Mouse (Mus musculus): ENCODE measurements around the gene Nes. TPM values are rescaled to one million over a fixed set of nuclear protein-coding genes. Genes with fewer than 3 reads are reported as not detected.
A peak's percentile ranks its signal among the peaks of the same experiment; 100 is the strongest.

Nes gene
- polyA plus RNA-seq, 1 experiment from 2014 or later = 17.7 TPM

DNA sequence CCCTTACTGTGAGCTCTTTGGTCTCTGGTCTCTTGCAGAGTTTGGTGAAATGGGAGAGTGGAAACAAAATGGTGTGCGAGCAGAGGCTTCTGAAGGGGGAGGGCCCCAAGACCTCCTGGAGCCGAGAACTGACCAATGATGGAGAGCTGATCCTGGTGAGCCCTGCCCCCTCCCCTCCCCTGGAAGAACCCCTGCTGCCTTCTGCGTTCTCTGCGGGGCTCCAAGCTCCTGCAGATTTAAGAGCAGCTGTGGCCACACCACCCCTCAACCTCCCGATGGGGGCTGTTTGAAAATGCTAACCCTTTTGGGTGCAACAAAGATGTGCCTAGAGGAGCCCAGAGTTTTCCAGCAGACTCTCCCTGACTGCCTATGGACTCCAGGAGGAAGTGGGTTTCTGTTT is 18.4 kb upstream of the Nes start:
- H3K36me3 ChIP-seq = peaks cover 33% of the 10 kb centered on the region
- peak overlapping the region; percentile 64 for H3K9ac ChIP-seq

DNA sequence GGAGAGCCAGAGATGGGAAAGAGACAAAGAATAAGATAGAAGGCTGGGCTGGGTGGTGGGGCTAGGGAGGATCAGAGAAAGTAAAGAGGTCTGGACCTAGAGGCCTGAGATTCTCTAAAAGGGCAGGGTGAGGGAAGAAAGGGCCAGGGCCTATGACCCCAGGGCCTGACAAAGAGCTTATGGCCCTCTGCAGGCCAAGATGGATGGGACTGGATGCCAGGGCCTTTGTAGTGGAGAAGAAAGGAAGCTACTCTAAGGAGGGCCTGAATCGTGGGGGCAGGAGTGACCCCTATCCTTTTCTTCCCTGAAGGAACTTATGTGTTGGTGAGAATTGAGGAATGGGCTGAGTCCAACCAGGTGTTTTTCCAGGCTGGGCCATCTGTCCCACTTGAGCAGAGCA is 12.8 kb upstream of the Nes start:
- H3K36me3 ChIP-seq = peaks cover 20% of the 10 kb centered on the region
- H3K4me1 ChIP-seq = peaks cover 36% of the 10 kb centered on the region
- 11% methylated on average over 1 of the region's 1 CpGs for WGBS
- H3K27me3 ChIP-seq = no peaks in the 10 kb centered on the region
- 0 out of 2 replicates have a peak overlapping the region, but pooled peaks have one; percentile 2 for H3K9ac ChIP-seq
- H3K4me3 ChIP-seq = no peak overlapping the region
- ATAC-seq (ENCODE audit: insufficient number of reproducible peaks, insufficient read depth, low FRiP score, low TSS enrichment, low read depth) = no peak
- H3K9me3 ChIP-seq = no peaks in the 10 kb centered on the region
- H3K27ac ChIP-seq = no peak overlapping the region; the same call in 1 of the 2 replicates
- H3K4me2 ChIP-seq = no peak overlapping the region

More for the DNA sequence above, 18.4 kb upstream of the Nes start:
- 0 out of 2 replicates have a peak, but pooled peaks have one; percentile 33 for ATAC-seq (ENCODE audit: insufficient number of reproducible peaks, insufficient read depth, low FRiP score, low TSS enrichment, low read depth)
- Histone ChIP-seq H3K4me1 (peaks cover 56% of the 10 kb centered on the region), H3K9me3 (no peaks in the 10 kb centered on the region), H3K4me3 (peak overlapping the region; percentile 58), H3K27ac (peak overlapping the region; percentile 88), H3K4me2 (peak overlapping the region; percentile 73), H3K27me3 (no peaks in the 10 kb centered on the region)
- 7% methylated on average over 5 of the region's 5 CpGs for WGBS

DNA sequence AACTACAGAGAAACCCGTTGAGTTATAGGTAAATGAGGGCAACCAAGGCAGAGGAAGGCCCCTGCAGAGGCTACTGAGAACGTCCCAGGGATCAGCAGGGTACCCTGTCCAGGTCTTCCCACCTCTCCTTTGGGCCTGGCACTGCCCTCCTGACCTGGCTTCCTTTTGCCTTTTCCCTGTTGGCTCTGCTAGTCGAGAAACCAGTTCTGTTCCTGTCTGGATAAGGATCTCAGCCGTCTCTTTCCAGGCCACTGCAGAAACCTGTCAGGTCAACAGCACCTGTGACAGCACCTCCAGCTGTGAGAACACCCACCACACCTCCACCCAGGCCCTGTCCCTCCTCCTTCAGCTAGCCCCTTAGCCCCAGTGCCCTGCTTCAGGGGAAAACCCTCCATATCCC is 12.4 kb upstream of the Nes start:
- no peak for ATAC-seq (ENCODE audit: insufficient number of reproducible peaks, insufficient read depth, low FRiP score, low TSS enrichment, low read depth)
- H3K9ac ChIP-seq = no peak overlapping the region
- WGBS = 21% methylated on average over 4 of the region's 4 CpGs
- no peak overlapping the region for H3K4me3 ChIP-seq
- H3K27me3 ChIP-seq = no peaks in the 10 kb centered on the region
- H3K4me1 ChIP-seq = peaks cover 35% of the 10 kb centered on the region
- H3K4me2 ChIP-seq = no peak overlapping the region
- peak overlapping the region; percentile 99 for H3K27ac ChIP-seq
- H3K9me3 ChIP-seq = no peaks in the 10 kb centered on the region
- H3K36me3 ChIP-seq = peaks cover 16% of the 10 kb centered on the region

DNA sequence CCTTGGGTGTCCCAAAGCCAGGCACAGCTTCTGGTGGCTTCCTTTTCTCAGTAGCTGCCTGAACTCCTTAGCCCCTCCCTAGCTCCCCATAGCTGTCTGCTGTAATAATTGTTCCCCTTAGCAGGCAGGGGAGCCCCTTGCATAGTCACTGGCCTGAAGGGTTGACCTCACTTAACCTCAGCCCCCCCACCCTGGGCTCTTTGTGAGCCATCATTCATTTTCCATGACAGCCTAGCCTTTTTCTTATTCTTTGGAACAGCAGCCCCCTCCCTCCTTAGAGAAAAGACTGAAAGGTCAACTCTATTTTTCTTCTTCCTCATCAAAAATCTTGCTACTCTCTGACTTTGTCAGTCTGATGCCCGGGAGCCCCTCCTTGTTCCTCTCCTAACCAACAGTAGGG is 11.9 kb upstream of the Nes start:
- no peak for ATAC-seq (ENCODE audit: insufficient number of reproducible peaks, insufficient read depth, low FRiP score, low TSS enrichment, low read depth)
- no peak overlapping the region for H3K4me2 ChIP-seq
- H3K9ac ChIP-seq = no peak overlapping the region
- H3K27ac ChIP-seq = peak overlapping the region; percentile 99
- 28% methylated on average over 1 of the region's 1 CpGs for WGBS
- H3K27me3 ChIP-seq = no peaks in the 10 kb centered on the region
- H3K4me1 ChIP-seq = peaks cover 35% of the 10 kb centered on the region
- peaks cover 11% of the 10 kb centered on the region for H3K36me3 ChIP-seq
- H3K4me3 ChIP-seq = no peak overlapping the region
- H3K9me3 ChIP-seq = no peaks in the 10 kb centered on the region

DNA sequence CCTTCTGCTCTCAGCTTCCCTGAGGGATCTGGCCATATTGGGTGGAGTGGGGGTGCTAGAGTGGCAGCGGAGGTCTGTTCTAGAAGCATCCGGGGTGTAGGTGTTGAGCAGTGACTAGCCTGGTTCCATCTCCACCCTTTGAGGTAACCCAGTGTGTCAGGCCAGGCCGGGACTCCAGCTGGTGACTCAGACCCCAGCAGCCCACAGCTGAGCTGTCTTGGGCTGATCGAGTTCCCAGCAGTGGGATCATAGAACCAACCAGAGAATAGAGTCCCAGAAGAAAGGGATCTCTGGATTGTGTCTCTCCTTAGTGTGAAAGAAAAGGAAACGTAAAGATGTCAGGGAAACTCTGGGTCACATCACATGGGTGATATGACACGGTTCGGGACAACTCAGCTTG is 11.5 kb upstream of the Nes start:
- Histone ChIP-seq H3K27me3 (no peaks in the 10 kb centered on the region), H3K27ac (peak overlapping the region; percentile 99), H3K4me1 (peaks cover 35% of the 10 kb centered on the region), H3K4me2 (peak overlapping the region; percentile 69; the same call in 1 of the 2 replicates), H3K4me3 (no peak overlapping the region), H3K9me3 (no peaks in the 10 kb centered on the region), H3K9ac (no peak overlapping the region), H3K36me3 (peaks cover 7% of the 10 kb centered on the region)
- no peak for ATAC-seq (ENCODE audit: insufficient number of reproducible peaks, insufficient read depth, low FRiP score, low TSS enrichment, low read depth)
- WGBS = 75% methylated on average over 7 of the region's 7 CpGs

DNA sequence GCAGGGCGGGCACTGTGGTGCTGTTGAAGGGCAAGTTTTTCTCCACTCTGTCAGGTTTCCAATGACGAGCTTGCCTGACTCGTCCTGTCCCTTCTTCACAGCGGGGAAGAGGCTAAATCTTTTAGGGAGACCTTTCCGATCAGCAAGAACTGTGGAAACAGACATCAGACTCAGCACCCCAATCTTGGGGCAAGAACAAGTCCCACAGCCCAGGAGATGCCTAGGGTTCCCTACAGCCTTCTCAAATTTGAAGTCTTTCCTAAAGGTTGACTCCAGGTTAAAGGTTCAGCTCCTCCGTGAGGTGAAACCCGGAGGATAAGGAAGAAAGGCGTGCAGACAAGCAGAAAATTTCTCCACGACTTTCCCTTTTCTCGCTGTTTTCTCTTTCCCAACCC is 10.7 kb upstream of the Nes start:
- WGBS = 4% methylated on average over 10 of the region's 10 CpGs
- Histone ChIP-seq H3K4me3 (peak overlapping the region; percentile 44), H3K9me3 (no peaks in the 10 kb centered on the region), H3K27me3 (no peaks in the 10 kb centered on the region), H3K27ac (peak overlapping the region; percentile 99), H3K4me2 (peak overlapping the region; percentile 69), H3K36me3 (no peaks in the 10 kb centered on the region), H3K9ac (peak overlapping the region; percentile 77), H3K4me1 (peaks cover 35% of the 10 kb centered on the region)
- ATAC-seq (ENCODE audit: insufficient number of reproducible peaks, insufficient read depth, low FRiP score, low TSS enrichment, low read depth) = no peak

DNA sequence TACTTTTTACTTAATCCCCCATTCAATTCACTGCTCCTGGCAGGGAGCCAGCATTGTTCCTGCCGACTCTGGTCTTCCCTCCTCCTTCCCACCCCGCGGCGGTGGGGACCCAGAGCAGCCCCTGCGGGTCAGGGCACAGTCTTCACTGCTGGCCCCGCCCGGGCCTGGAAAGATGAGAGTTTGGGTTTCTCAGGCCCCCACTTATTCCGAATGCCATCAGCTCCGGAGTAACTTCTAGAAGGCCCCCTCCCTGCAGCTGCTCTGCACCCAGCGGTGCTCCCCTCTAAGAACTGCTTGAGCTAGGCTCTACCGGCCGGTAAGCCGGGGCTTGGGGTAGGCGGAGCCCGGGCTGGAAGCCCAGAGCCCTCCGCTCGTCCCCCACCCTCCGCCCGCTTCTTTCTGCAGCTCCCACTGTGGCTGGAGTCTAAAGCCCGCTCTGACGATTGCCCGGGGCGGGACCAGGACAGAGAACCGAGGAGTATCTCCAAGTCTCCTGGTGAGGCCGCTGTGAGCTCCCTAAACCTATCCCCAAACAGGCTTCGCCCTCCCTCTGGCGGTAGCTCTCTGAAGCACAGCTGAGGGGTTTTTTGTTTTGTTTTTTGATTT is 10.2 kb upstream of the Nes start:
- Histone ChIP-seq H3K27me3 (no peaks in the 10 kb centered on the region), H3K4me3 (peak overlapping the region; percentile 44), H3K4me1 (peaks cover 35% of the 10 kb centered on the region), H3K4me2 (peak overlapping the region; percentile 69), H3K9ac (peak overlapping the region; percentile 77), H3K36me3 (no peaks in the 10 kb centered on the region), H3K9me3 (no peaks in the 10 kb centered on the region), H3K27ac (peak overlapping the region; percentile 99)
- ATAC-seq (ENCODE audit: insufficient number of reproducible peaks, insufficient read depth, low FRiP score, low TSS enrichment, low read depth) = peak; percentile 94
- under 1% methylated on average over 27 of the region's 27 CpGs for WGBS

DNA sequence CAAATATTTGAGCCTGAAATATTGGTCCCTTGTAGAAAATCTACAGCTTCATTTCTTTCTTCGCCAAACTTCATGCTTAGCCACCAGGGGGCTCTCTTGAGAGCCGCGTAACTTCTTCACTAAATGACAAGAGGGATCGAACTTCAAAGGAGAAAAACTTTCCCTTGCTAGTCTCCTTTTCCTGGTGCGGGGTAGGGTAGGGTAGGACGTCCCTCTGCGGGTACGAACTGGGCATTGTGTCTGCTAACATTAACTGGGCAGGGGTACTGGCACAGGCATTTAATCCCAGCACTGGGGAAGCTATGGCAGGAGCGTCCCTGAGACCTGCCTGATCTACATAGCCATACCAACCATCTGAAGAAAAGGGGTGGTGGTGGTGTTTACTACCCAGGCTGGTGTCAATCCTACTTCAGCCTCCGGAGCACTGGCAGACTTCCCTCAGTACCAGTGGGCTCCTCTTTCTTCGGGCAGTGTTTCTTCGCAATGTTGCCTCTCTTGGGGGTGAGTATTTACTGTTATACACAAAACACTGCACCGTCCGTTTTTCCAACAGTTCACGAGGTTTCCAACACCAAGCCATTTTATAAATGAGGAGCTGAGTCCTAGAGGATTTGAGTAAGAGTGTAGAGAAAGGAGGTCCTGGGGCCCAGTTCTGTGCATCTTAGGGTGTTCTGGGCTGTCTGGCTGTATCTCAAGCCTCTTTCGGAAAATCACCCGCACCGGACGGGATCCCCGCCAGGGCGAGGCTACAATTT is 517 bp upstream of the Nes start:
- Histone ChIP-seq H3K36me3 (no peaks in the 10 kb centered on the region), H3K4me1 (peaks cover 46% of the 10 kb centered on the region), H3K9me3 (no peaks in the 10 kb centered on the region), H3K27ac (no peak overlapping the region; the same call in 1 of the 2 replicates), H3K27me3 (peaks cover 36% of the 10 kb centered on the region), H3K4me2 (peak overlapping the region; percentile 96), H3K4me3 (peak overlapping the region; percentile 51), H3K9ac (peak overlapping the region; percentile 7; the same call in 1 of the 2 replicates)
- no peak for ATAC-seq (ENCODE audit: insufficient number of reproducible peaks, insufficient read depth, low FRiP score, low TSS enrichment, low read depth)
- under 1% methylated on average over 21 of the region's 21 CpGs for WGBS

DNA sequence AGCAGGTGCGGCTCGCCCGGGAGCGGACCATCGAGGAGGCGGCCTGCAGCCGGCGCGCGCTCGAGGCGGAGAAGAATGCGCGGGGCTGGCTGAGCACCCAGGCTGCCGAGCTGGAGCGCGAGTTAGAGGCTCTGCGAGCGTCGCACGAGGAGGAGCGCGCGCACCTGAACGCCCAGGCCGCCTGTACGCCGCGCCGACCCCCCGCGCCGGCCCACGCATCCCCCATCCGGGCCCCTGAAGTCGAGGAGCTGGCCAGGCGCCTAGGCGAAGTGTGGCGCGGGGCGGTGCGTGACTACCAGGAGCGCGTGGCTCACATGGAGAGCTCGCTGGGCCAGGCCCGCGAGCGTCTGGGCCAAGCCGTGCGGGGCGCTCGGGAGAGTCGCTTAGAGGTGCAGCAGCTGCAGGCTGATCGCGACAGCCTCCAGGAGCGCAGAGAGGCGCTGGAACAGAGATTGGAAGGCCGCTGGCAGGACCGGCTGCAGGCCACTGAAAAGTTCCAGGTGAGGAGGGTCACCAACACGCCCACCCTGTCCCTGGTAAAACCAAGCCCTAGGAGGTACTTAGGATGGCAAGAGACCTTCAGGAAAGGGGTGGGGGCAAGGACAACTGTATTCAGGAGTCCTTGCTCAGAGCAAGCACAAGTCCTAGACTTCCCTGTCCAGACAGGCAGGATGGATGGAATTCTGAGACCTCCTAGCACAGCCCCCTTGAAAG is 768 bp downstream of the Nes start:
- Histone ChIP-seq H3K4me1 (peaks cover 46% of the 10 kb centered on the region), H3K4me3 (peak overlapping the region; percentile 51), H3K9ac (peak overlapping the region; percentile 73), H3K27ac (0 out of 2 replicates have a peak overlapping the region, but pooled peaks have one; percentile 22), H3K36me3 (no peaks in the 10 kb centered on the region), H3K9me3 (no peaks in the 10 kb centered on the region), H3K27me3 (peaks cover 36% of the 10 kb centered on the region), H3K4me2 (peak overlapping the region; percentile 96)
- no peak; the same call in 1 of the 2 replicates for ATAC-seq (ENCODE audit: insufficient number of reproducible peaks, insufficient read depth, low FRiP score, low TSS enrichment, low read depth)
- WGBS = under 1% methylated on average over 49 of the region's 60 CpGs

DNA sequence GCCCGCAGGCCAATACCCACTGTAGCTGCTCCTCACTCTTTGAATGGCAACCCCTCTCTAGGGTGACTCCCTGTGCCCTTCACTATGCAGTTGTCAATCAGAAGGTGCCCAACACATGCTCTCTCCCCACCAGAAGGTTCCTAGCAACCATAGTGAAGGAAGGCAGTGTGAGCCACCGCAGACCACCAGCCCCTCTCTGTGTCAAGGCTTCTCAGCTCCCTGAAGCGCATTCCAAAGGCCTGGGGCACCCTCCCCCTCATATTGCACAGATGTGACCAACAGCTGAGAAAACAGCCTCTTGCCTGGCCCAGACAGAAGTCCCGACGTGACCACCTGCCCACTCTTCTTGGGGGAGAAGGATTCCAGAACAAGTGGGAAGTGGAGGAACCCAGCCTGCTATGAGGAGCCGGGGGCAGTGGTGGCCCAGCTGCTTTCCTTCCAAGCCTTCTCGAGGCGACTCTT is 1.4 kb downstream of the Nes start:
- peaks cover 36% of the 10 kb centered on the region for H3K27me3 ChIP-seq
- H3K4me3 ChIP-seq = peak overlapping the region; percentile 51
- H3K4me2 ChIP-seq = peak overlapping the region; percentile 96
- no peaks in the 10 kb centered on the region for H3K36me3 ChIP-seq
- no peak overlapping the region for H3K27ac ChIP-seq
- no peak for ATAC-seq (ENCODE audit: insufficient number of reproducible peaks, insufficient read depth, low FRiP score, low TSS enrichment, low read depth)
- no peaks in the 10 kb centered on the region for H3K9me3 ChIP-seq
- WGBS = 10% methylated on average over 8 of the region's 8 CpGs
- H3K4me1 ChIP-seq = peaks cover 46% of the 10 kb centered on the region
- peak overlapping the region; percentile 73 for H3K9ac ChIP-seq

DNA sequence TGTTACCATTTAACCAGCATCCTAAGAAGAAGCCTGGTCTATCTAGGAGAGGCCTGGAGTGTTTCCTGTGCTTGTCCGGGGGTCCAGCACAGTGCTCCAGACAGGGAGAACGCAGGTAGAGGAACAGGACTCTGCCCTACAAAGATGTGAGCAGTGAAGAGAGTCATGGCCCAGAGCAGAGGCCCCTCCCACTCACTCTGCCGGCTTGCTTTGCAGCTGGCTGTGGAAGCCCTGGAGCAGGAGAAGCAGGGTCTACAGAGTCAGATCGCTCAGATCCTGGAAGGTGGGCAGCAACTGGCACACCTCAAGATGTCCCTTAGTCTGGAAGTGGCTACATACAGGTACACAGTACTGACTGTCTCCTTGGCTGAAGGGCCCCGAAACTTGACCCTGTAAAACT is 1.9 kb downstream of the Nes start:
- H3K9ac ChIP-seq = peak overlapping the region; percentile 73
- H3K27ac ChIP-seq = no peak overlapping the region

More for the DNA sequence above, 1.9 kb downstream of the Nes start:
- Histone ChIP-seq H3K27me3 (peaks cover 36% of the 10 kb centered on the region), H3K4me1 (peaks cover 46% of the 10 kb centered on the region), H3K36me3 (no peaks in the 10 kb centered on the region), H3K9me3 (no peaks in the 10 kb centered on the region), H3K4me3 (peak overlapping the region; percentile 51), H3K4me2 (peak overlapping the region; percentile 96)
- ATAC-seq (ENCODE audit: insufficient number of reproducible peaks, insufficient read depth, low FRiP score, low TSS enrichment, low read depth) = no peak
- 20% methylated on average over 5 of the region's 5 CpGs for WGBS

Data from embryonic facial prominence, embryonic 13.5 days (tissue).